Mouse (Mus musculus) embryonic facial prominence, embryonic 15.5 days (tissue): ENCODE measurements around the gene Igsf11. TPM values are rescaled to one million over a fixed set of nuclear protein-coding genes. Genes with fewer than 3 reads are reported as not detected.

Experiments
- ATAC-seq: fragments of 200-750 bp; cut with Nextera tagmentation; 2 replicates; pipeline ENCODE4 v1.8.0; 2017; ENCODE audit warnings: low read depth, moderate TSS enrichment; ENCODE audit not compliant: insufficient number of reproducible peaks, low FRiP score, low TSS enrichment
- H3K27ac ChIP-seq: fragments of 300-500 bp; sonication (generic); replicated peaks from 2 replicates; pipeline ENCODE4 v1.5.1; 2015; ENCODE audit warnings: mild to moderate bottlenecking, inconsistent platforms
- H3K27me3 ChIP-seq: fragments of 300-500 bp; sonication (generic); 2 replicates; pipeline ENCODE4 v1.6.1; 2015; ENCODE audit warnings: inconsistent platforms
- H3K36me3 ChIP-seq: fragments of 300-500 bp; sonication (generic); 2 replicates; pipeline ENCODE4 v1.6.1; 2015; ENCODE audit warnings: mild to moderate bottlenecking, inconsistent platforms
- H3K4me1 ChIP-seq: fragments of 300-500 bp; sonication (generic); 2 replicates; pipeline ENCODE4 v1.6.1; 2015; ENCODE audit warnings: inconsistent platforms
- H3K4me2 ChIP-seq: fragments of 300-500 bp; sonication (generic); replicated peaks from 2 replicates; pipeline ENCODE4 v1.6.1; 2015; ENCODE audit warnings: mild to moderate bottlenecking, inconsistent platforms
- H3K4me3 ChIP-seq: fragments of 300-500 bp; sonication (generic); replicated peaks from 2 replicates; pipeline ENCODE4 v1.5.1; 2015; ENCODE audit warnings: mild to moderate bottlenecking, inconsistent platforms
- H3K9ac ChIP-seq: fragments of 300-500 bp; sonication (generic); 2 replicates; pipeline ENCODE4 v1.6.1; 2015; ENCODE audit warnings: inconsistent platforms
- H3K9me3 ChIP-seq: fragments of 300-500 bp; sonication (generic); replicated peaks from 2 replicates; pipeline ENCODE4 v1.6.1; 2016; ENCODE audit warnings: inconsistent platforms
- WGBS: fragments of 180-500 bp; shearing (Covaris S2); methylation state at CpG from one replicate; pipeline ENCODE4 v1.1.7; 2015; 5-methylcytosine and 5-hydroxymethylcytosine counted together
- polyA plus RNA-seq: library from polyadenylated mRNA; unstranded; fragments of >200 nt; fragmentation: Nextera tagmentation; extraction: Ambion mirVana; gene quantifications from 2 replicates; pipeline ENCODE4 v1.2.1, GENCODE M21; 2015

The Igsf11 gene
- polyA plus RNA-seq, 1 experiment from 2014 or later = 0.87 TPM

DNA sequence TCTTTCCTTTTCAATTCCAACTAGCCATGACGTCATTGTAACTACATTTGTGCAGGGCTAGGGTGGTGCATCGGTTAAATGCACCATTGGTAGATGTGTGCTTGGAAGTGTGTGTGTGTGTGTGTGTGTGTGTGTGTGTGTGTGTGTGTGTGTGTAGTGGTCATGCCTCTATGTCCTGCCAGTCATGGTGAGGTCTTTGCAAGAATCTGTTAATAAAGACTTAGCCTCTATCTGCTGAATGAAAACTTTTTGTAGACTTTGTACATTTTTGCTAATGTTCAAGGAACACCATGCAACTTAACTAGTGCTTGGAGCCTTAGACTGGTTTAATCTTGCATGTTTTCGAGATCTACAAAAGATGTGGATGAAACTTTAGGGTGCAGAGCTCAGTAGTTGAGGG lies 48.3 kb downstream of the Igsf11 start:
- Histone ChIP-seq H3K9me3 (no peaks in the 10 kb centered on the region), H3K9ac (no peak overlapping the region), H3K27me3 (no peaks in the 10 kb centered on the region), H3K36me3 (no peaks in the 10 kb centered on the region), H3K4me3 (no peak overlapping the region), H3K27ac (no peak overlapping the region), H3K4me1 (no peaks in the 10 kb centered on the region), H3K4me2 (no peak overlapping the region)
- 86% methylated on average over 3 of the region's 3 CpGs for WGBS
- no peak for ATAC-seq

DNA sequence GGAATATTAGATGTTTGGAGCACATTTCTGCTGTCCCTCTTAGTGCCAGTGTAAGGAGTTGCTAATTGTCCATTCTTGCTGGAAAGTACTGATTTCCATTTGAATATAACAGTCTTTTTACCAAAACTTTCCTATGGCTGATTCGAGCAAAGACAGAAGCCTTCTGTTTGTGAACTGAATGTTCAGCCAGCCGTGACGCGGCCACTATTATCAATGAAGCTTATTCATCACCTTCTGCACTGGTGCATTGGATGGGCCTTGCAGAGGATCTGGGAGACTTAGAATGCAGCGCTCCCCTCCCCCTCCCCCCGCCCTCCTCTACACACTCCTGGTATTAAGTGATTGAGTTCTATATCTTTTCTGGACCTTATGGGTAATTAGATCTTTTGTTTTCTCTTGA lies 48.8 kb downstream of the Igsf11 start:
- no peak overlapping the region for H3K4me3 ChIP-seq
- 41% methylated on average over 6 of the region's 6 CpGs for WGBS
- H3K4me2 ChIP-seq = no peak overlapping the region
- ATAC-seq = no peak
- no peaks in the 10 kb centered on the region for H3K27me3 ChIP-seq
- H3K4me1 ChIP-seq = no peaks in the 10 kb centered on the region
- no peak overlapping the region for H3K27ac ChIP-seq
- no peak overlapping the region for H3K9ac ChIP-seq
- H3K36me3 ChIP-seq = no peaks in the 10 kb centered on the region
- no peaks in the 10 kb centered on the region for H3K9me3 ChIP-seq

DNA sequence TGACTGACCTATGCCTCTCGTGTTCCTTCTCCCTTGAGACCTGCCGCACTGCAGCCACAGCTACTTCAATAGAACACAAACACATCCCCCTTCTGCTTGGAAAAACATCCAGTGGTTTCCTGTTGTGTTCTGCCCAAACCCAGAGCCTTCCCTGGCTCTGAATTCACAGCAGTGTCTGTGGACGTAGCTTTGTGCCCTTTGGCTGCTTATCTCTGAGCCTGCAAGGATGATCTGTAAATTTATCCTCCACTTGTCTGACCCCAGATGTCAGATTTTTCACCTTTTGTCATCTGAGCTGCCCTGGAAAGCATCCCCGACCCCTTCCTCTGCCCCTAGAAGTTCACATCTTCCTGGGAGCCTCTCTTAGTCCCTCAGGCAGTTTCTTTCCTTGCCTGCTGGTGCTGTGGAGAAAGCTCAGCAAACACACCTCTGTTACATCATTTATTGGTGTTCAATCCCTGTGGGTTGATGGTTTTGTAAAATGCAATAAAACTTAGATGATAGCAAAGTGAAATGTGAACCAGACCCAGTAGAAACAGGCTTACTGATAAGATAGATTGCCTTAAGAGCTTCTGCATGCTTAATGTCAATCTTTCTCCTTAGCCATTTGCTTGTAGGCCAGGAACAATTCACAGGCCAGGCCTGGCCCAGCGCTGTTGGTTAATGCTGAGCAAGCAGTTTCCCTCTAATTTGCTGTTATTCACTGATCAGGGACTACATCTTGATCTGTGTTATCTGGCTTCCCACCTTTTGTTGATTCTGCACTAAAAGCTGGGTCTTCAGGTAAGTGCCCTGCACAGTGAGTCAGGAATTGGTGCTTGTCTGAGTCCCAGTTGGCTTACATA lies 51.5 kb downstream of the Igsf11 start:
- Histone ChIP-seq H3K9ac (no peak overlapping the region), H3K4me3 (no peak overlapping the region), H3K4me2 (no peak overlapping the region), H3K27me3 (no peaks in the 10 kb centered on the region), H3K9me3 (no peaks in the 10 kb centered on the region), H3K36me3 (no peaks in the 10 kb centered on the region), H3K27ac (no peak overlapping the region), H3K4me1 (no peaks in the 10 kb centered on the region)
- 26% methylated on average over 5 of the region's 5 CpGs for WGBS
- ATAC-seq = no peak

DNA sequence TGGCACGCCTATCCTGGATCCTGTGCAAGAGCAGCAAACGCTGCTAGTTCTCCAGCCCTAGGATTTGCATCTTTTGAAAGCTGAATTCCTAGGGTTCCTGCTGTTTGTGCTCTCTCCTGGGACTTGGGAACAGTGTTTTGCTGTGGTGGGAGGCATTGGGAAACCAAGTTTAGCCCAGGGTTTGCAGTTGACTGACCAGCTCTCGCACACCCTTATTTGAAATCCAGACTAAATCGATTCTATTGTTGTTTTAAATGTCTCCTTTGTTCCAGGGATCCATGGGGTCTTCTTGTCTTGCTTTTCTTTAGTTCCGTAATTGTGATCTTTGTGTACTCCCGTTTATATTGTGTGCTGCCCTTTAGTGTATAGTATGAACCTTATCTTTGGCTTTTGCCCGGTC lies 52.6 kb downstream of the Igsf11 start:
- Histone ChIP-seq H3K4me2 (no peak overlapping the region), H3K4me3 (no peak overlapping the region), H3K36me3 (no peaks in the 10 kb centered on the region), H3K27ac (no peak overlapping the region), H3K4me1 (no peaks in the 10 kb centered on the region), H3K27me3 (no peaks in the 10 kb centered on the region), H3K9ac (no peak overlapping the region), H3K9me3 (no peaks in the 10 kb centered on the region)
- ATAC-seq = no peak
- WGBS = 67% methylated on average over 7 of the region's 7 CpGs

DNA sequence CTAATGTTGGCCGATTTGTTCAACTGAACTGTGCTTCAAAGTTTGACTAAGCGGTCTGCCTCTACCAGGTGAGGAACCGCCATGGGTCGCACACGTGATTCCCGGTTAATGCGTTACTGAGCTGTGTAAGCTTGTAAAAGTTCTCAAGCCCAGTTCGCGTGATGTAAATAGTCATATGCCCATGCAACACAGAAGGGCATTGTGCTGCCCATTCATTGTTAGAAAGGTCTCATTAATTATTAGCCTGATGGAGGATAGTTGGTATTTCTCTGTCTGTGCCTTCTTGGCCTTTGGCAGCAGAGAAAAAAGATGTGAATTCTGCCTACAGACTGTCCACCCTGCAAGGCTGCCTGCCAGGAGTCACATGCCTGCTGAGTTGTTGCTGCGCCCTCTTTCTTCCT lies 53.1 kb downstream of the Igsf11 start:
- Histone ChIP-seq H3K4me2 (no peak overlapping the region), H3K4me1 (no peaks in the 10 kb centered on the region), H3K27me3 (no peaks in the 10 kb centered on the region), H3K9ac (no peak overlapping the region), H3K36me3 (no peaks in the 10 kb centered on the region), H3K4me3 (no peak overlapping the region), H3K9me3 (no peaks in the 10 kb centered on the region), H3K27ac (no peak overlapping the region)
- no peak for ATAC-seq
- 90% methylated on average over 10 of the region's 10 CpGs for WGBS

DNA sequence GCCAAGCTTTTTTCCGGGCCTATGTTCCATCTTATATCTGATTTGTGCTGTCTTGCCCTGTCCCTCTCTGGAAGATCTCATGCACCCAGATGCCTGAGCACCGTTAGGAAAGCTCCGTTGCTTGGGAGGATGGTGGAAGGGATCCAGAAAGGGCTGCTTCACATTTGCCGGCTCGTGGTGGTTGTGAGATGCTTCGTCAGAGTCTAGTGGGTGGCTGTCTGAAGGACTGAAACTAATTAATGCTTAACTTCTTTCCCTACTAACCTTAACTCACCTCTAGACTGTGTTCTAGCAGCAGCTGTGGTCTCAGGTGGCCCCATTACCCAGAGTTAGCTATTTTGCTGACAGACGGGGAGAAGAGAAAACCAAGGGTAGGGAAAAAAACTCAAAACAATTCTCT lies 54.0 kb downstream of the Igsf11 start:
- Histone ChIP-seq H3K9ac (no peak overlapping the region), H3K36me3 (no peaks in the 10 kb centered on the region), H3K4me1 (no peaks in the 10 kb centered on the region), H3K9me3 (no peaks in the 10 kb centered on the region), H3K27ac (no peak overlapping the region), H3K4me2 (no peak overlapping the region), H3K4me3 (no peak overlapping the region), H3K27me3 (no peaks in the 10 kb centered on the region)
- no peak for ATAC-seq
- 52% methylated on average over 7 of the region's 7 CpGs for WGBS

DNA sequence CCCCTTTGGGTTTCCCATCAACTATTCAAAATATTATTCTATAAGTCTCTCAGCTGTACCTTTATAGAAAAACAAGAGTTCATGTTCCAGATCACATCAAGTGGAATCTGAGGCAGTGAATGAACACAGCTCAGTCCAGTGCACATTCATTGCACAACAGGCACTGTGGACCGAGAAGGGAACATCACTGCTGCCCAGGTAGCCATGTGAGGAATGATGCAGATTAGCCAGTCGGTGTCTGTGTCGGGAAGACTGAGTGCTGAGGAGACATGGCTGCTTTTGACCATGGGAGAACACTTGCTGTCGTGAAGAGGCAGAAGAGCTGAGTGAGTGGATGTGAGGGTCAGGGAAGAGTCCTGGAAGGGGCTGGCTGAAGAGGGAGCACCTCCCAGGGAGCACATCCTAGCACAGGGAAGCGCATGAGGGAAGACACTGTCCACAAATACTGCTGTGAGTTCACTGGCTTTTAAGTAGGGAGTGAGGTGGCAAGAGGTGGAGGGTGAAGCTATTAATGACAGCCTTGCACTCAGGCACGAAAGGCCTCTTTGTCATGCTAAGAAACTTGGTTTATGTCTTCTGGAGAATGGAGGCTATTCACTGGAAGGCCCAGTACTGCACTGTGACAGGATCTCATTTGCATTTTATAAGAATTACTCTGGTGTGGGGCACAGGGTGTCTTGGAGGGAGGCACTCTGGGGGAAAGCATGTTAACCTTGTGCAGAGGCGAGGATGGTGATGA lies 54.8 kb downstream of the Igsf11 start:
- H3K36me3 ChIP-seq = no peaks in the 10 kb centered on the region
- no peak overlapping the region for H3K9ac ChIP-seq
- no peaks in the 10 kb centered on the region for H3K9me3 ChIP-seq
- no peak overlapping the region for H3K27ac ChIP-seq
- H3K4me1 ChIP-seq = no peaks in the 10 kb centered on the region
- 86% methylated on average over 7 of the region's 7 CpGs for WGBS
- no peak overlapping the region for H3K4me3 ChIP-seq
- H3K27me3 ChIP-seq = no peaks in the 10 kb centered on the region
- ATAC-seq = no peak
- H3K4me2 ChIP-seq = no peak overlapping the region

DNA sequence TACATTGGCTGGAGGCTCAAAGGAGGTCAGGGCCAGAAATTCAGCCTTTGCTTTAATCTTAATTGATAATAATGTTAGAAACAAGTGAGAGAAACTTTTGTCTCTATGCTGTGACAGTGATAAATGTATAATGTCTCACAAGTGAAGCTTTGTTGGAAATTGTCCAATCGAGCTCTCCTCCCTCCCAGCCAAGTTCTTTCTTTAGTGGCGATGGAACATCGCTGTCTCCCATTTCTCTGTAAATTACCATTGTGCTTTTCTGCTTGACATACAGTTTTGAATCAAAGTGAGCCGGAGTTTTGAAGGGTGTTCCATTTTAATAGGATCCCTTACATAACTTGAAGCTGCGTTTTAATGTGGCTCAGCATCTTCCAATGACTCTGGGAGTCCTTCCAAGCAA lies 56.0 kb downstream of the Igsf11 start:
- H3K4me2 ChIP-seq = no peak overlapping the region
- no peak overlapping the region for H3K9ac ChIP-seq
- H3K4me3 ChIP-seq = no peak overlapping the region
- H3K36me3 ChIP-seq = no peaks in the 10 kb centered on the region
- H3K4me1 ChIP-seq = no peaks in the 10 kb centered on the region
- H3K27ac ChIP-seq = no peak overlapping the region
- no peak for ATAC-seq
- no peaks in the 10 kb centered on the region for H3K27me3 ChIP-seq
- H3K9me3 ChIP-seq = no peaks in the 10 kb centered on the region
- 80% methylated on average over 5 of the region's 5 CpGs for WGBS

DNA sequence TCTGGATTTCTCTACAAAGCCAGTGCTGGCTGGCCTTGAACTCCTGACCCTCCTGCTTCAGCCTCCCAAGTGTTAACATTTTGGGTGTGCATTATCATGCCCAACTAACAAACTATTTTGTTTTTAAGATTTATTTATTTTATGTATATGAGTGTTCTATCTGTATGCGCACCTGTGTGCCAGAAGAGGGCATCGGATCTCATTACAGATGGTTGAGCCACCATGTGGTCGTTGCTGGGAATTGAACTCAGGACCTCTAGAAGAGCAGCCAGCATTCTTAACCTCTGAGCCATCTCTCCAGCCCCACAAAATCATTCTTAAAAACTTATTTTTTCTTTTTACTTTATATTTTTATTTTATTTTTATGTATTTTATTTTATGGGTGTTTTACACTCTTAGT lies 60.4 kb downstream of the Igsf11 start:
- 93% methylated on average over 3 of the region's 3 CpGs for WGBS
- no peaks in the 10 kb centered on the region for H3K36me3 ChIP-seq
- no peaks in the 10 kb centered on the region for H3K9me3 ChIP-seq
- ATAC-seq = no peak
- H3K4me1 ChIP-seq = no peaks in the 10 kb centered on the region
- H3K27me3 ChIP-seq = no peaks in the 10 kb centered on the region
- H3K4me3 ChIP-seq = no peak overlapping the region
- H3K27ac ChIP-seq = no peak overlapping the region
- no peak overlapping the region for H3K9ac ChIP-seq
- H3K4me2 ChIP-seq = no peak overlapping the region

DNA sequence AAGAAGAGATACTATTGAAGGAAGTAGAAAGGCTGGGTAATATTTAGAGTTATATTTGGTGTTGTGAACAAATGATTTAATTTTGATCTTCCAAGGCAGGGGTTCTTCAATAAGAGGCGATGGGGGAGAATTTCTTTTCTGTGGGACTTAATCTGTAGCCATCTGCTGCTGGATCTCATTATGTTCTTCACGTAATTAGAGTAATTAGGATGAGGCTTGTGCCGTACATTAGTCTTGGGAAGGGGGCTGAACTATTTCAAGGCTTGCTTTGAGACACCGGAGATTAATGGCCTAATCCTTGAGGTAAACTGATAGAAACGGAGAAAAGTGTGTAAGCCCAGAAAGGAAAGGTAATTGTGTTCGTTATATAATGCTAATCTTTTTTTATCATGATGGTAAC lies 61.4 kb downstream of the Igsf11 start:
- no peak overlapping the region for H3K4me3 ChIP-seq
- no peaks in the 10 kb centered on the region for H3K4me1 ChIP-seq
- no peak overlapping the region for H3K9ac ChIP-seq
- H3K27ac ChIP-seq = no peak overlapping the region
- no peaks in the 10 kb centered on the region for H3K36me3 ChIP-seq
- 39% methylated on average over 6 of the region's 6 CpGs for WGBS
- H3K4me2 ChIP-seq = no peak overlapping the region
- no peak for ATAC-seq
- no peaks in the 10 kb centered on the region for H3K27me3 ChIP-seq
- H3K9me3 ChIP-seq = no peaks in the 10 kb centered on the region

DNA sequence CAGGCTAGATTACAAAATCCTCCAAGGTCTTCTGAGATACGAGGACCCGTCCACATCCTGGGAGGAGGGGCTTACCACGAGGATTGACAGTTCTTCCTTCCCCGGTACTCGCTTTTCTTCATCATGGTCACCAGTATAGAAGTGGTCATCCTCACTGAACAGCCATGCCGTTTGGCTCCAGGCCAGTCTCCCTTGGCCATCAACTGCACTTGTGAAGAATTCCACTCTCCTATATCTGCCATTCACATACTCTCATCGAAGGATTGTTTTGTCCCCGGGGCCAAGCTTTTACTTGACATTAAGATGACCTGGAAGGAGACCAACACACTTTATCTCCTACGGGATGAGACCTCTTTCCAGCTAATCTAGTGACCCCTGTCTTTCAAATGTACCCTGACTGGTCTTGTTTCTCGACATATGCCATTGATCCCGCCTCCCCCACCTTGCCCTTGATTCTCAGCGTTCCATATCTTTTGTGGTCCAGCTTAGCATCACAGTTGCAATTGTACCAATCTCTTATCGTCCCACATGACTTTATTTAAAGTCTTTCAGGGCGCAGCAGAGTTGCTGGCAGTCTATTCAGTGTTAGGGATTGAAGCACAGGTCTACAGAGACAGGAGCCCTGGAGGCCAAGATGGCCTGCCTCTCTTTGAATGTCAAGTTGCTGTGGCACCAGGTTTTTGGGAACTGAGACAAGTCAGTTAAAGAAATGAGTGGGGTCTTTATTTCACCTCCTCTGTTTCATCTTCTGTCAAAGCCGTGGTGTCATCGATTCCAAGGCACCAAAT lies 62.2 kb downstream of the Igsf11 start:
- H3K27me3 ChIP-seq = no peaks in the 10 kb centered on the region
- H3K4me2 ChIP-seq = no peak overlapping the region
- no peak overlapping the region for H3K27ac ChIP-seq
- no peak overlapping the region for H3K9ac ChIP-seq
- no peaks in the 10 kb centered on the region for H3K9me3 ChIP-seq
- no peaks in the 10 kb centered on the region for H3K36me3 ChIP-seq
- 81% methylated on average over 16 of the region's 16 CpGs for WGBS
- ATAC-seq = no peak
- H3K4me1 ChIP-seq = no peaks in the 10 kb centered on the region
- no peak overlapping the region for H3K4me3 ChIP-seq
